Mouse (Mus musculus): ENCODE results near the gene Sphk2. TPM values are rescaled to one million over a fixed set of nuclear protein-coding genes. Genes with fewer than 3 reads are reported as not detected.
A peak's percentile ranks its signal among the peaks of the same experiment; 100 is the strongest.

Sphk2 gene
- polyA plus RNA-seq, 2 experiments: 27.5 to 36.9 TPM

DNA sequence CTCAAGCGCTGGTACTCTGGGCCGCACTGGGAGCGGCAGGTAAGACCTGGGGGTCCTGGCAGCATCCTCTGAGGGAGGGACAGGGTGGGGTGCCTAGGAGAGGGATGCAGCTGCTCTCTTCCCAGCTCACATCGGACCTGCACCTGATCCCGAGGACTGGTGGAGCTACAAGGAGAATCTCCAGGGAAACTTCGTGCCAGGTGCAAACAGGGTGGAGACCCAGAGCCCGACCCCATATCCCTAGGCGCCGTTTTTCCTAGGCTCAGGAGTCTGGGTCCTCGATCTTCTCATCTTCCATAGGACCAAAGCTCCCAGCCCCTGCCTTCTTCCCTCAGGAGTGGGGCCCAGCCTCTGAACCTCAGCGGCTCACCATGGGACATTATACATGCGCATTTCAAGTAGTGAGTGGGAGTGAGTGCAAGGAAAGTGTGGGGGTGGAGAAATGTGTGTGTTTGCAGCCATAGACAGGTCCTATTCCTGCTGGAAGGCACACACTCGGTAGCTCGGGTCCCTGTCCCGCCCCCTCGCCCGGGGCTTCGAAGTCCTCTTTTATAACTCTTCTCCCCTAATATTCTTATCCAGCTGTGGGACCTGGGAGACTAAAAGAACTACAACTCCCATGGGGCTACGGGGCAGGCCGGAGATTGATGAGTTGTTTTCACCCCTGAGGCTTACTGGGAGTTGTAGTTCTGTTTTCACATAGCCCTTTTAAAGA, 17.3 kb downstream of the Sphk2 start:
- ATAC-seq (ENCODE audit: low FRiP score, low read depth) (0 out of 2 replicates have a peak, but pooled peaks have one; percentile 12), DNase-seq (ENCODE audit: low spot score) (peak; percentile 95)
- whole genome bisulfite sequencing: under 1% methylated on average over 16 of the region's 20 CpGs
- peak overlapping the region; percentile 59 for H3K9ac ChIP-seq (ENCODE audit: low read depth, low read length, severe bottlenecking)
- no peak overlapping the region for H3K27ac ChIP-seq (replicated peaks; ENCODE audit: low read depth, low read length)
- H3K9me3 ChIP-seq (ENCODE audit: control insufficient read depth, low read length): no peaks in the 10 kb centered on the region
- peak overlapping the region; percentile 46 for H3K4me3 ChIP-seq (replicated peaks; ENCODE audit: low read length)
- H3K36me3 ChIP-seq (ENCODE audit: control insufficient read depth, insufficient read depth, low read length): no peaks in the 10 kb centered on the region
- H3K4me2 ChIP-seq (replicated peaks; ENCODE audit: low read depth, low read length, severe bottlenecking): peak overlapping the region; percentile 93
- H3K4me1 ChIP-seq (ENCODE audit: control insufficient read depth, insufficient read depth, low read length): peaks cover 24% of the 10 kb centered on the region
- no peak for TF ChIP-seq POLR2A (IDR thresholded peaks at IDR 0.05; ENCODE audit: borderline replicate concordance, extremely low read depth, insufficient read depth, insufficient read length)
- peaks cover 17% of the 10 kb centered on the region; the same call in 1 of the 2 replicates for H3K27me3 ChIP-seq (ENCODE audit: control insufficient read depth, insufficient read depth, low read length)

DNA sequence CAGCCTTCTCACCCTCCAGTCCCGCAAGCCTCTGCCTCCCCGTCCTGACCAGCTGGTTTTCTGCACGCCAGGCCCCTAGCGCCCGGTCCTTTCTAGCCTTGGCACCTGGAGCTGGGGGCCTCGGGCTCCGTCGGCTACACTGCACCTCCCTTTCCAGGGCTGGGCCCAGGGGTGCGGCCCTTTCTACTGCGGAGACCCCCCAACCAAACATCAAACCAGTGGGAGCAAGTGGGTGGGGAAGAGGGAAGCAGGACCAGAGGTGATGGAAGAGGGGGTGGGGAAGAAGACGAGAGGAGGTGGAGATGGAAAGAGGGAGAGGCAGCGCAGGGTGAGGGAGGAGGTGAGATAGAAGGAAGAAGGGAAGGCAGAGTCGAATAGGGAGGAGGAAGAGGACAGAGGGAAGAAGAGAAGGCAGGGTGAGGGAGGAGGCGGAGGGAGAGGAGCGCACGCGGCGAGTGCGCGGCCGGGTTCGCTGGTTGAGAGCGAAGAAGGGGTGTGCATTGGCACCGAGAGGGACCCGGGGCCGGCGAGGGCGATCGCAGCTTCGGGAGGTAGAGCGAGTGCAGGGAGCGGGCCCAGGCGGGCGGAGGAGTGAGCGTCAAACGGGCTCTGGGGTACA, 18.2 kb downstream of the Sphk2 start, which contains the start of gene Car11:
Car11 (plus strand) TSS at position 321 of the 619 bp plus-strand sequence.
- Histone ChIP-seq H3K27ac (replicated peaks; ENCODE audit: low read depth, low read length) (no peak within 1 kb of the TSS), H3K27me3 (ENCODE audit: control insufficient read depth, insufficient read depth, low read length) (peaks cover 17% of the 10 kb centered on the region; the same call in 1 of the 2 replicates), H3K4me1 (ENCODE audit: control insufficient read depth, insufficient read depth, low read length) (peaks cover 24% of the 10 kb centered on the region), H3K9me3 (ENCODE audit: control insufficient read depth, low read length) (no peaks in the 10 kb centered on the region), H3K9ac (ENCODE audit: low read depth, low read length, severe bottlenecking) (peak within 1 kb of the TSS; percentile 59), H3K4me3 (replicated peaks; ENCODE audit: low read length) (peak within 1 kb of the TSS; percentile 46), H3K4me2 (replicated peaks; ENCODE audit: low read depth, low read length, severe bottlenecking) (peak within 1 kb of the TSS; percentile 93), H3K36me3 (ENCODE audit: control insufficient read depth, insufficient read depth, low read length) (no peaks in the 10 kb centered on the region)
- no peak for ATAC-seq (ENCODE audit: low FRiP score, low read depth)
- under 1% methylated on average over 31 of the region's 36 CpGs for WGBS
- TF ChIP-seq POLR2A (IDR thresholded peaks at IDR 0.05; ENCODE audit: borderline replicate concordance, extremely low read depth, insufficient read depth, insufficient read length): no peak
- DNase-seq (ENCODE audit: low spot score): no peak

DNA sequence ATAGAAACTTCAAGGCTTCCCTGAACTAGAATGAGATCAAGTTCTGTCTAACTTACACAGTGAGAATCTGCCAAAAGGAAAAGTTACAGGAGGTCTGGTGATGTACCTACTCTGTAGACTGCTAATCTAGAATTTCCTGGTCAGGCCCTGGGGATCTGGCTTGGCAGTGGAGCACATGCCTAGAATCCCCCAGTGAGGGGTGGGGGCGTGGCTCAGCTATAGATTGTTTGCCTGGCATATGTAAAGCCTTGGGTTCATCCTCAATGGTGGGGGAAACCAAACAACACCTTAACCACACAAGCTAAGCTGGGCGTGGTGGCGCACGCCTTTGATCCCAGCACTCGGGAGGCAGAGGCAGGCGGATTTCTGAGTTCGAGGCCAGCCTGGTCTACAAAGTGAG, 19.9 kb downstream of the Sphk2 start:
- H3K27me3 ChIP-seq (ENCODE audit: control insufficient read depth, insufficient read depth, low read length): peaks cover 17% of the 10 kb centered on the region; the same call in 1 of the 2 replicates
- no peak overlapping the region for H3K9ac ChIP-seq (ENCODE audit: low read depth, low read length, severe bottlenecking)
- H3K4me1 ChIP-seq (ENCODE audit: control insufficient read depth, insufficient read depth, low read length): peaks cover 15% of the 10 kb centered on the region
- H3K4me3 ChIP-seq (replicated peaks; ENCODE audit: low read length): no peak overlapping the region
- H3K4me2 ChIP-seq (replicated peaks; ENCODE audit: low read depth, low read length, severe bottlenecking): no peak overlapping the region
- DNase-seq (ENCODE audit: low spot score) (no peak), ATAC-seq (ENCODE audit: low FRiP score, low read depth) (no peak)
- no peaks in the 10 kb centered on the region for H3K36me3 ChIP-seq (ENCODE audit: control insufficient read depth, insufficient read depth, low read length)
- no peak for TF ChIP-seq POLR2A (IDR thresholded peaks at IDR 0.05; ENCODE audit: borderline replicate concordance, extremely low read depth, insufficient read depth, insufficient read length)
- no peak overlapping the region for H3K27ac ChIP-seq (replicated peaks; ENCODE audit: low read depth, low read length)
- no peaks in the 10 kb centered on the region for H3K9me3 ChIP-seq (ENCODE audit: control insufficient read depth, low read length)
- 85% methylated on average over 5 of the region's 7 CpGs for WGBS

DNA sequence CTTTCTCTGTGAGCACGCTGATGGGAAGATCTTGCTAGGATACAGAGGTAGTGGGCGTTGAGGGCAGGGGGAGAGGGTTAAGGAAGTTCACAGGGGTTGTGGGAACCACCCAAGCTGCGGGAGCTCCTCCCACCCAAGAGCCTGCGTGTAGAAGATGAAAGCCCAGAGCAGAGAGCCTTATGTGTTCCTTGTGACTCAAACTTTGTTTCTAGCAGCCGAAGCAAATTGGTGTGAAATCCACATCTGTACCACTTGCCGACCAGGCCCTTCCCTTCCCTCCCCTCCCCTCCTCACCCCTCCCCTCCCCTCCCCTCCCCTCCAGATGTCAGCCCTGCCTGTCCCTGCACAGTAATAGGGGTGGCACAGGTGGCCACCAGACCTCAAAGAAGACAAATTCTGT, 22.7 kb downstream of the Sphk2 start:
- no peak for TF ChIP-seq POLR2A (IDR thresholded peaks at IDR 0.05; ENCODE audit: borderline replicate concordance, extremely low read depth, insufficient read depth, insufficient read length)
- 2% methylated on average over 6 of the region's 6 CpGs for WGBS
- no peak for DNase-seq (ENCODE audit: low spot score)

DNA sequence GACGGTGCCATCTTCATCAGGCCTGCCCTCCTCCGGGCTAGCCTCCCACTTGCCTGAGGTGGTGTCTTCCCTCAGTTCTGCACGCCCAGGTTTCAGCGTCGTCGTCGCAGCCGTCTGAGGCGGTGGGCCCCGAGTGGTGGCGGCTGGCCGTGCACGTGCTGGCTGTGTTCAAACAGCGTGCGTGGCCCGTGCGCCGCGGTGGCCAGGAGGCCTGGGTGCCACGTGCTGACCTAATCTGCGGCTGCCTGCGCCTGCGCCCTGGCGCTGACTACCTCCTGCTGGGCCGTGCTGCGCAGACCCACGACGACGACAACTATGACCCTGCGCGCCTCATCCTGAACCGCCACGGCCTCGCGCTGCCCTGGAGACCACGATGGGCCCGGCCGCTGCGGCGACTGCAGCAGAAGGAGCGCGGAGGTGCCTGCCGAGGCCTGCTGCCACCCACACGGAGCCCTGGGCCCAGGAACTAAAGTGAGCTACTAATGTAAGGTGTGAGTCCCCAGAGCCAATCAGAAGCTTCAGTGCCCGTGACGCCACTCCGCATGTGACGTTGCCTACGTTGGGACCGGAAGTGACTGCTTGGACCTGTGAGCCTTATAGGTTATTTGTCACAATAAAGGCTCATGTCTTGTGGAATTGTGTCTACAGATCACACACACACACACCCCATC, 23.7 kb downstream of the Sphk2 start, which contains the start of gene Sec1:
Sec1 (minus strand) TSS at position 482 of the 671 bp plus-strand sequence.
- H3K4me2 ChIP-seq (replicated peaks; ENCODE audit: low read depth, low read length, severe bottlenecking): no peak within 1 kb of the TSS
- DNase-seq (ENCODE audit: low spot score): no peak
- H3K4me3 ChIP-seq (replicated peaks; ENCODE audit: low read length): no peak within 1 kb of the TSS
- no peaks in the 10 kb centered on the region for H3K4me1 ChIP-seq (ENCODE audit: control insufficient read depth, insufficient read depth, low read length)
- 93% methylated on average over 50 of the region's 50 CpGs for WGBS
- no peak for TF ChIP-seq POLR2A (IDR thresholded peaks at IDR 0.05; ENCODE audit: borderline replicate concordance, extremely low read depth, insufficient read depth, insufficient read length)
- H3K27ac ChIP-seq (replicated peaks; ENCODE audit: low read depth, low read length): peak within 1 kb of the TSS; percentile 52; the same call in 1 of the 2 replicates
- no peaks in the 10 kb centered on the region for H3K36me3 ChIP-seq (ENCODE audit: control insufficient read depth, insufficient read depth, low read length)
- H3K27me3 ChIP-seq (ENCODE audit: control insufficient read depth, insufficient read depth, low read length): 0 out of 2 replicates have a peak, but pooled peaks cover 2% of the 10 kb centered on the region
- no peak within 1 kb of the TSS for H3K9ac ChIP-seq (ENCODE audit: low read depth, low read length, severe bottlenecking)
- no peak for ATAC-seq (ENCODE audit: low FRiP score, low read depth)
- H3K9me3 ChIP-seq (ENCODE audit: control insufficient read depth, low read length): no peaks in the 10 kb centered on the region

More for the DNA sequence above, 22.7 kb downstream of the Sphk2 start:
- Histone ChIP-seq H3K9ac (ENCODE audit: low read depth, low read length, severe bottlenecking) (no peak overlapping the region), H3K4me2 (replicated peaks; ENCODE audit: low read depth, low read length, severe bottlenecking) (no peak overlapping the region), H3K27ac (replicated peaks; ENCODE audit: low read depth, low read length) (peak overlapping the region; percentile 52; the same call in 1 of the 2 replicates), H3K4me1 (ENCODE audit: control insufficient read depth, insufficient read depth, low read length) (peaks cover 4% of the 10 kb centered on the region; the same call in 1 of the 2 replicates), H3K9me3 (ENCODE audit: control insufficient read depth, low read length) (no peaks in the 10 kb centered on the region), H3K4me3 (replicated peaks; ENCODE audit: low read length) (no peak overlapping the region), H3K36me3 (ENCODE audit: control insufficient read depth, insufficient read depth, low read length) (no peaks in the 10 kb centered on the region), H3K27me3 (ENCODE audit: control insufficient read depth, insufficient read depth, low read length) (peaks cover 12% of the 10 kb centered on the region; the same call in 1 of the 2 replicates)
- peak; percentile 51 for ATAC-seq (ENCODE audit: low FRiP score, low read depth)

Measured in limb, embryonic 14.5 days (tissue).